Mouse (Mus musculus) erythroblast, embryonic 14.5 days (primary cell): ENCODE results near the gene Ltb.

Experiments
- GATA1 ChIP-seq: IDR thresholded peaks from 2 replicates; pipeline ENCODE4 v1.6.1; 2012; ENCODE audit warnings: low read length, inconsistent platforms, mixed read lengths
- TAL1 ChIP-seq: IDR thresholded peaks from 3 replicates; pipeline ENCODE4 v1.6.1; 2012; ENCODE audit warnings: low read length, inconsistent platforms, mixed read lengths

GRCm38 (mm10) chr17:35162730-35163129, 31.5 kb upstream of the Ltb start:
- TF ChIP-seq GATA1 (no peak), TAL1 (no peak)
